12 mouse cellular contexts compared by ENCODE assay signal in genomic region chr9:116114339-116114738, GRCm38 (mm10).
DNase-seq lines count a peak whose midpoint lies in the region; ATAC-seq and TF ChIP-seq lines count a peak whose summit lies in the region.
"Had no signal": no experiment of that assay in that cellular context is flagged by ENCODE, and none has a peak within 500 bp of the region (broad histone marks: within the 10 kb centered on the region; RNA-seq: fewer than 3 reads in every experiment).

No protein-coding gene starts in this region.

- peak; percentile 44 for DNase-seq in thymus, postnatal 25 days
- no peak for DNase-seq in thymus, postnatal 0 days (ENCODE audit: low spot score)
- DNase-seq in heart, adult 8-10 months (ENCODE audit: low spot score), result peak; percentile 58
- DNase-seq in right cerebral cortex, postnatal 10 days (ENCODE audit: low spot score in 2 of 2), result no peak
- no peak for DNase-seq in forebrain, postnatal 0 days
- DNase-seq: cerebellum, adult 9-10 months had no signal

- 17% methylated on average over 4 of the region's 4 CpGs for WGBS in kidney, embryonic 16.5 days
- WGBS in forebrain, postnatal 0 days, result 82% methylated on average over 4 of the region's 4 CpGs
- WGBS in forebrain, embryonic 15.5 days, result 87% methylated on average over 4 of the region's 4 CpGs

- H3K4me3 ChIP-seq in kidney, embryonic 16.5 days (ENCODE audit: low read length), result no peak overlapping the region
- no peak overlapping the region for H3K4me3 ChIP-seq in forebrain, postnatal 0 days (ENCODE audit: low read depth, low read length)
- no peak overlapping the region for H3K4me3 ChIP-seq in forebrain, embryonic 15.5 days
- H3K4me3 ChIP-seq: forebrain, embryonic 10.5 days; hindbrain, embryonic 13.5 days; midbrain, embryonic 10.5 days had no signal

- peak; percentile 46; the same call in 1 of the 2 replicates for ATAC-seq in kidney, embryonic 16.5 days (ENCODE audit: low FRiP score, low TSS enrichment)
- ATAC-seq in neutrophil, adult 5-6 weeks (ENCODE audit: extremely low read depth, insufficient number of reproducible peaks, low FRiP score, poor library complexity, severe bottlenecking), result 0 out of 2 replicates have a peak, but pooled peaks have one; percentile 18
- ATAC-seq in forebrain, postnatal 0 days, result no peak
- ATAC-seq in forebrain, embryonic 15.5 days (replicated peaks), result no peak

- no peaks in the 10 kb centered on the region for H3K27me3 ChIP-seq in kidney, embryonic 16.5 days (ENCODE audit: insufficient read depth, low read length)
- no peaks in the 10 kb centered on the region for H3K27me3 ChIP-seq in forebrain, postnatal 0 days (ENCODE audit: insufficient read depth, low read length)
- no peaks in the 10 kb centered on the region for H3K27me3 ChIP-seq in forebrain, embryonic 15.5 days
- H3K27me3 ChIP-seq: hindbrain, embryonic 13.5 days had no signal

- H3K27ac ChIP-seq in kidney, embryonic 16.5 days (ENCODE audit: low read length), result peak overlapping the region; percentile 22; the same call in 1 of the 2 replicates
- H3K27ac ChIP-seq in forebrain, postnatal 0 days (ENCODE audit: low read depth, low read length), result no peak overlapping the region
- no peak overlapping the region for H3K27ac ChIP-seq in forebrain, embryonic 15.5 days (replicated peaks)
- H3K27ac ChIP-seq: forebrain, embryonic 10.5 days; hindbrain, embryonic 13.5 days; midbrain, embryonic 10.5 days had no signal

- H3K9ac ChIP-seq in kidney, embryonic 16.5 days (replicated peaks; ENCODE audit: low read length), result no peak overlapping the region
- no peak overlapping the region for H3K9ac ChIP-seq in forebrain, postnatal 0 days
- no peak overlapping the region for H3K9ac ChIP-seq in forebrain, embryonic 15.5 days (replicated peaks)
- H3K9ac ChIP-seq: hindbrain, embryonic 13.5 days had no signal

- no peak for TF ChIP-seq CTCF in forebrain, postnatal 0 days (IDR thresholded peaks at IDR 0.05; ENCODE audit: low read depth)

- no peak overlapping the region for H3K4me2 ChIP-seq in kidney, embryonic 16.5 days (replicated peaks; ENCODE audit: low read depth, low read length)
- H3K4me2 ChIP-seq in forebrain, postnatal 0 days (ENCODE audit: low read depth), result no peak overlapping the region
- H3K4me2 ChIP-seq in forebrain, embryonic 15.5 days (replicated peaks), result no peak overlapping the region
- H3K4me2 ChIP-seq: hindbrain, embryonic 13.5 days had no signal

- H3K9me3 ChIP-seq in kidney, embryonic 16.5 days (ENCODE audit: low read length), result no peaks in the 10 kb centered on the region
- no peaks in the 10 kb centered on the region for H3K9me3 ChIP-seq in forebrain, postnatal 0 days (ENCODE audit: low read length)
- H3K9me3 ChIP-seq in forebrain, embryonic 15.5 days, result no peaks in the 10 kb centered on the region
- H3K9me3 ChIP-seq: forebrain, embryonic 10.5 days; hindbrain, embryonic 13.5 days; midbrain, embryonic 10.5 days had no signal

- peaks cover 10% of the 10 kb centered on the region for H3K4me1 ChIP-seq in kidney, embryonic 16.5 days (ENCODE audit: insufficient read depth, low read length)
- no peaks in the 10 kb centered on the region for H3K4me1 ChIP-seq in forebrain, postnatal 0 days (ENCODE audit: insufficient read depth)
- 0 out of 2 replicates have a peak, but pooled peaks cover 4% of the 10 kb centered on the region for H3K4me1 ChIP-seq in forebrain, embryonic 15.5 days
- H3K4me1 ChIP-seq: hindbrain, embryonic 13.5 days; midbrain, embryonic 10.5 days had no signal

- H3K36me3 ChIP-seq in kidney, embryonic 16.5 days (ENCODE audit: insufficient read depth, low read length), result peaks cover 20% of the 10 kb centered on the region
- no peaks in the 10 kb centered on the region for H3K36me3 ChIP-seq in forebrain, postnatal 0 days (ENCODE audit: insufficient read depth)
- H3K36me3 ChIP-seq in forebrain, embryonic 15.5 days, result no peaks in the 10 kb centered on the region

Comparison
In these comparisons a context has a peak if more than half of its experiments do, and no peak if none do; other contexts are left out.
1. DNase-seq: peak in thymus, postnatal 25 days (single experiment) and heart, adult 8-10 months (single experiment); none in thymus, postnatal 0 days (single experiment), right cerebral cortex, postnatal 10 days (0 of 2) and forebrain, postnatal 0 days (single experiment).
2. ATAC-seq: peak in kidney, embryonic 16.5 days (single experiment) and neutrophil, adult 5-6 weeks (single experiment); none in forebrain, postnatal 0 days (single experiment) and forebrain, embryonic 15.5 days (single experiment).